Mouse (Mus musculus): ENCODE measurements at regions not wholly inside any gene's neighbourhood (a gene's known extent, or its start where the extent isn't known, plus 50 kb on each side); places are given as distances from the start of the nearest gene placed in this dataset.

GRCm38 (mm10) chr10:126462770-126463169 lies 438.4 kb downstream of the Atp23 start:
- no peak for TF ChIP-seq HCFC1 (IDR thresholded peaks at IDR 0.05; ENCODE audit: low read depth, low read length)
- no peak for TF ChIP-seq CTCF (conservative IDR thresholded peaks at IDR 0.05 in 1 of 2, IDR thresholded peaks at IDR 0.05 in 1 of 2; ENCODE audit: low read depth in 2 of 2, low read length in 2 of 2)
- TF ChIP-seq UBTF (IDR thresholded peaks at IDR 0.05; ENCODE audit: low read depth, low read length) = no peak
- TF ChIP-seq KAT2A (IDR thresholded peaks at IDR 0.05; ENCODE audit: insufficient replicate concordance, low read length) = no peak
- TF ChIP-seq TBP (conservative IDR thresholded peaks at IDR 0.05; ENCODE audit: low read depth, low read length) = no peak
- TF ChIP-seq ELF1 (IDR thresholded peaks at IDR 0.05; ENCODE audit: low read depth, low read length) = no peak
- no peak for TF ChIP-seq NELFE (IDR thresholded peaks at IDR 0.05; ENCODE audit: low read depth, low read length)
- TF ChIP-seq POLR2AphosphoS2 (IDR thresholded peaks at IDR 0.05; ENCODE audit: low read depth, low read length) = no peak
- TF ChIP-seq POLR2A (IDR thresholded peaks at IDR 0.05; ENCODE audit: low read depth, low read length) = no peak
- TF ChIP-seq ZMIZ1 (IDR thresholded peaks at IDR 0.05; ENCODE audit: low read depth, low read length) = no peak
- no peak for TF ChIP-seq USF1 (IDR thresholded peaks at IDR 0.05; ENCODE audit: low read depth, low read length)
- TF ChIP-seq MAFK (IDR thresholded peaks at IDR 0.05; ENCODE audit: insufficient replicate concordance, low read length) = no peak
- no peak for TF ChIP-seq EP300 (IDR thresholded peaks at IDR 0.05; ENCODE audit: low read length)
